ENCODE assay signal across 9 mouse cellular contexts in genomic region chr12:54197301-54197782, GRCm38 (mm10). TPM values are rescaled to one million over a fixed set of nuclear protein-coding genes. Genes with fewer than 3 reads are reported as not detected.
DNase-seq lines count a peak whose midpoint lies in the region; ATAC-seq and TF ChIP-seq lines count a peak whose summit lies in the region.
"Had no signal": no experiment of that assay in that cellular context is flagged by ENCODE, and none has a peak within 500 bp of the region (broad histone marks: within the 10 kb centered on the region; RNA-seq: fewer than 3 reads in every experiment).

No protein-coding gene starts in this region.

- peaks cover 53% of the 10 kb centered on the region for H3K4me1 ChIP-seq in hindbrain, embryonic 13.5 days (replicated peaks)
- peaks cover 5% of the 10 kb centered on the region for H3K4me1 ChIP-seq in hindbrain, embryonic 11.5 days (replicated peaks; ENCODE audit: control insufficient read depth, insufficient read depth, low read length)

- no peak overlapping the region for H3K9ac ChIP-seq in hindbrain, embryonic 13.5 days
- no peak overlapping the region for H3K9ac ChIP-seq in hindbrain, embryonic 11.5 days (ENCODE audit: low read depth, low read length)

- WGBS in hindbrain, embryonic 13.5 days = 44% methylated on average over 6 of the region's 6 CpGs
- 73% methylated on average over 6 of the region's 6 CpGs for WGBS in hindbrain, embryonic 11.5 days

- H3K36me3 ChIP-seq in hindbrain, embryonic 13.5 days = no peaks in the 10 kb centered on the region
- no peaks in the 10 kb centered on the region for H3K36me3 ChIP-seq in hindbrain, embryonic 11.5 days (ENCODE audit: control insufficient read depth, insufficient read depth, low read length)

- ATAC-seq in hindbrain, embryonic 13.5 days (ENCODE audit: low FRiP score) = peak; percentile 22; the same call in 1 of the 2 replicates
- no peak for ATAC-seq in hindbrain, embryonic 11.5 days (ENCODE audit: low FRiP score)

- DNase-seq in hindbrain, embryonic 11.5 days (ENCODE audit: low spot score) = no peak
- DNase-seq in 416B (ENCODE audit: low read depth) = peak; percentile 29
- peak; percentile 91 for DNase-seq in brain, embryonic 14.5 days (ENCODE audit: low read depth)
- peak; percentile 41 to 64 for DNase-seq in kidney, postnatal 25 days
- DNase-seq in embryo, embryonic 10 days (ENCODE audit: low spot score) = no peak
- no peak for DNase-seq in cerebellum, postnatal 25 days
- DNase-seq in ovary, postnatal 14 days (ENCODE audit: low spot score) = no peak

- no peak for TF ChIP-seq POLR2A in brain, embryonic 14.5 days (IDR thresholded peaks at IDR 0.05; ENCODE audit: borderline replicate concordance, extremely low read depth, insufficient read depth, insufficient read length, poor library complexity, severe bottlenecking)

- peak overlapping the region; percentile 28 for H3K4me2 ChIP-seq in hindbrain, embryonic 13.5 days
- H3K4me2 ChIP-seq in hindbrain, embryonic 11.5 days (replicated peaks; ENCODE audit: low read depth, low read length) = no peak overlapping the region

- H3K27ac ChIP-seq in hindbrain, embryonic 13.5 days = no peak overlapping the region; the same call in 1 of the 2 replicates
- H3K27ac ChIP-seq in hindbrain, embryonic 11.5 days (ENCODE audit: low read depth, low read length) = no peak overlapping the region

- H3K9me3 ChIP-seq in hindbrain, embryonic 13.5 days = no peaks in the 10 kb centered on the region
- no peaks in the 10 kb centered on the region for H3K9me3 ChIP-seq in hindbrain, embryonic 11.5 days (ENCODE audit: control insufficient read depth, low read length)

- no peak overlapping the region for H3K4me3 ChIP-seq in hindbrain, embryonic 13.5 days
- H3K4me3 ChIP-seq in hindbrain, embryonic 11.5 days (ENCODE audit: low read depth, low read length) = no peak overlapping the region
- H3K4me3 ChIP-seq: erythroblast, embryonic 14.5 days had no signal

- H3K27me3 ChIP-seq in hindbrain, embryonic 13.5 days = peaks cover 8% of the 10 kb centered on the region
- peaks cover under 1% of the 10 kb centered on the region; the same call in 1 of the 2 replicates for H3K27me3 ChIP-seq in hindbrain, embryonic 11.5 days (ENCODE audit: control insufficient read depth, insufficient read depth, low read length)

- no peak for TF ChIP-seq CTCF in brain, embryonic 14.5 days (IDR thresholded peaks at IDR 0.05; ENCODE audit: borderline replicate concordance, extremely low read depth, insufficient read depth, insufficient read length)

RNA-seq across cellular contexts. Expression of gene Egln3, which starts 6.3 kb away (rescaled TPM):
- 4.7 and 5.8 TPM in 2 replicates for polyA plus RNA-seq in hindbrain, embryonic 13.5 days (2015; fragmentation: Nextera tagmentation; extraction: Ambion mirVana)
- polyA plus RNA-seq in hindbrain, embryonic 11.5 days (2014; fragmentation: Nextera tagmentation; extraction: Ambion mirVana) = 7.3 and 7.9 TPM in 2 replicates
- polyA plus RNA-seq in brain, embryonic 14.5 days (2012; rRNA removed) = 6.9 and 8.7 TPM in 2 replicates
- polyA plus RNA-seq: erythroblast, embryonic 14.5 days had no signal

Comparison
In these comparisons a context has a peak if more than half of its experiments do, and no peak if none do; other contexts are left out.
1. DNase-seq: peak in 416B (single experiment), brain, embryonic 14.5 days (single experiment) and kidney, postnatal 25 days (2 of 2); none in hindbrain, embryonic 11.5 days (single experiment), embryo, embryonic 10 days (single experiment), cerebellum, postnatal 25 days (0 of 2) and ovary, postnatal 14 days (single experiment).